Mouse (Mus musculus): ENCODE measurements at regions not wholly inside any gene's neighbourhood (a gene's known extent, or its start where the extent isn't known, plus 50 kb on each side); places are given as distances from the start of the nearest gene placed in this dataset.
A peak's percentile ranks its signal among the peaks of the same experiment; 100 is the strongest.

GRCm38 (mm10) chr15:27132761-27133160, 237.4 kb upstream of the Fbxl7 start:
- DNase-seq (ENCODE audit: low read depth, low spot score), result no peak

- no peak for DNase-seq (ENCODE audit: low read depth, low spot score)
Measured at GRCm38 (mm10) chr15:27137580-27137979, 242.2 kb upstream of the Fbxl7 start.

GRCm38 (mm10) chr15:27145860-27146259, 250.5 kb upstream of the Fbxl7 start:
- no peak for DNase-seq (ENCODE audit: low read depth, low spot score)

GRCm38 (mm10) chr15:27160986-27161385, 265.6 kb upstream of the Fbxl7 start:
- DNase-seq (ENCODE audit: low read depth, low spot score), result no peak

- DNase-seq (ENCODE audit: low read depth, low spot score), result no peak
Measured at GRCm38 (mm10) chr15:27167484-27167883, 272.1 kb upstream of the Fbxl7 start.

GRCm38 (mm10) chr15:27169846-27170245, 274.5 kb upstream of the Fbxl7 start:
- DNase-seq (ENCODE audit: low read depth, low spot score), result no peak

- no peak for DNase-seq (ENCODE audit: low read depth, low spot score)
Measured at GRCm38 (mm10) chr15:27173506-27173905, 278.1 kb upstream of the Fbxl7 start.

- DNase-seq (ENCODE audit: low read depth, low spot score), result no peak
Measured at GRCm38 (mm10) chr15:27178084-27178935, 282.9 kb upstream of the Fbxl7 start.

GRCm38 (mm10) chr15:27189699-27190098, 276.8 kb upstream of the Ank start:
- DNase-seq (ENCODE audit: low read depth, low spot score), result peak; percentile 28

GRCm38 (mm10) chr15:27201513-27201912, 265.0 kb upstream of the Ank start:
- DNase-seq (ENCODE audit: low read depth, low spot score), result no peak

- DNase-seq (ENCODE audit: low read depth, low spot score), result no peak
Measured at GRCm38 (mm10) chr15:27204888-27205287, 261.6 kb upstream of the Ank start.

GRCm38 (mm10) chr15:27207446-27207845, 259.0 kb upstream of the Ank start:
- no peak for DNase-seq (ENCODE audit: low read depth, low spot score)

- DNase-seq (ENCODE audit: low read depth, low spot score), result no peak
Measured at GRCm38 (mm10) chr15:27216387-27216786, 250.1 kb upstream of the Ank start.

GRCm38 (mm10) chr15:27219126-27219738, 247.2 kb upstream of the Ank start:
- no peak for DNase-seq (ENCODE audit: low read depth, low spot score)

GRCm38 (mm10) chr15:27223610-27224511, 242.6 kb upstream of the Ank start:
- DNase-seq (ENCODE audit: low read depth, low spot score), result no peak

- DNase-seq (ENCODE audit: low read depth, low spot score), result no peak
Measured at GRCm38 (mm10) chr15:27224512-27224850, 242.0 kb upstream of the Ank start.

- no peak for DNase-seq (ENCODE audit: low read depth, low spot score)
Measured at GRCm38 (mm10) chr15:27232804-27233203, 233.7 kb upstream of the Ank start.

- DNase-seq (ENCODE audit: low read depth, low spot score), result peak; percentile 41
Measured at GRCm38 (mm10) chr15:27234770-27235169, 231.7 kb upstream of the Ank start.

- DNase-seq (ENCODE audit: low read depth, low spot score), result no peak
Measured at GRCm38 (mm10) chr15:27238301-27238700, 228.2 kb upstream of the Ank start.

- no peak for DNase-seq (ENCODE audit: low read depth, low spot score)
Measured at GRCm38 (mm10) chr15:27246302-27246701, 220.2 kb upstream of the Ank start.

- DNase-seq (ENCODE audit: low read depth, low spot score), result no peak
Measured at GRCm38 (mm10) chr15:27258984-27259853, 207.3 kb upstream of the Ank start.
